Mouse (Mus musculus): Measurements from ENCODE around the gene Hmces. TPM values are rescaled to one million over a fixed set of nuclear protein-coding genes. Genes with fewer than 3 reads are reported as not detected.

Gene Hmces
- total RNA-seq, 2 experiments from 2014 or later, result 25.8 to 27.3 TPM

Small RNAs within 50 kb of the gene (microRNA-seq; reads per million reads assigned to microRNA genes)
- gene Gm47286, result not detected

Other genes with a start within 250 kb of the Hmces start
- gene Aplf, start 241.7 kb upstream of the Hmces start, total RNA-seq (2021), result 10 to 100 TPM; 10.8 to 12.8 TPM
- gene Efcc1, start 183.1 kb upstream of the Hmces start, total RNA-seq (2021), result 1 to 10 TPM; 3.5 to 4.2 TPM
- under 1 TPM; 0.41 to 0.55 TPM for gene Gp9, start 135.9 kb upstream of the Hmces start, total RNA-seq (2021)
- 10 to 100 TPM; 17.4 to 17.6 TPM for gene Rab43, start 101.8 kb upstream of the Hmces start, total RNA-seq (2021)
- gene Gm45140, start 78.1 kb upstream of the Hmces start, total RNA-seq (2021), result 1 to 10 TPM; 2.1 to 3.9 TPM
- gene Isy1, start 75.1 kb upstream of the Hmces start, total RNA-seq (2021), result 10 to 100 TPM; 29.3 to 31.7 TPM
- gene Cnbp, start 62.8 kb upstream of the Hmces start, total RNA-seq (2021), result 100 to 1,000 TPM; 255 TPM
- 100 to 1,000 TPM; 183 to 198 TPM for gene Copg1, start 26.1 kb upstream of the Hmces start, total RNA-seq (2021)
- 10 to 100 TPM; 70.6 to 73.5 TPM for gene H1fx, start 67.7 kb downstream of the Hmces start, total RNA-seq (2021)
- 100 to 1,000 TPM; 325 to 332 TPM for gene Rab7, start 131.3 kb downstream of the Hmces start, total RNA-seq (2021)
- gene Rpn1, start 170.5 kb downstream of the Hmces start, total RNA-seq (2021), result 100 to 1,000 TPM; 179 to 193 TPM

Data from left cerebral cortex, postnatal 10 days (tissue).